Mouse (Mus musculus) skeletal muscle tissue, adult 2 months (tissue): ENCODE data around the gene Irf2.

Source experiments
- DNase-seq: peaks from one replicate; pipeline ENCODE4 v3.0.0-alpha.2; 2012; ENCODE audit warnings: low read depth, low spot score

Gene Irf2

DNA sequence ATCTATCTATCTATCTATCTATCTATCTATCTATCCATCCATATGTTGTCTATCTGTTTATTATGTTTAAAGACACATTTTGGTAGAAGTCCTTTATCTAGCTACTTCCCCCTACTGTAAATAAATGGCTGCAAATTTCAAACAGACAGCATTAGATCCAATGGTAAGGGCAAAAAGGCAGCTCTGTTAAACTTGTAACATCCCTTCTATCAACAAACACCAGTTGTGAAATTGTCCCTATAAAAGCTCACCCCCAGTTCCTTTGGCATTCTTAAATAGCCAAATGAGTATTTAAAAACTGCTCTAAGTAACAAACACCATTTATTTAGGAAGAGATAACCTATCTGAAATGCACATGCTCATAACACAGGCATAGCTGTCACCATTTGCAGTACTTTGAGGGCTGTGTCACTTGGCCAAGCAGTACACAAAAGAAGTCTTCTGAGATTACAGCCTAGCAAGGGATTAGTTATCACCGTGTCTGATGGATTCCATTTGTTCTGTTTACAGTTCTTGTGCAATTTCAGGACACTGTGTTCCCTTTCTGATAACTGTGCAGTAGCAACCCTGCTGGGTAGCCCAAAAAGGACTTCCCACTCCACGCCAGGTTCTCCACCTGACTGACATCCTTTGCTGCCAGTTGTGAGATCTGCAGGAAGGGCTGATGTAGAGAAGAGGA, 136.2 kb downstream of the Irf2 start:
- peak; percentile 57 for DNase-seq

DNA sequence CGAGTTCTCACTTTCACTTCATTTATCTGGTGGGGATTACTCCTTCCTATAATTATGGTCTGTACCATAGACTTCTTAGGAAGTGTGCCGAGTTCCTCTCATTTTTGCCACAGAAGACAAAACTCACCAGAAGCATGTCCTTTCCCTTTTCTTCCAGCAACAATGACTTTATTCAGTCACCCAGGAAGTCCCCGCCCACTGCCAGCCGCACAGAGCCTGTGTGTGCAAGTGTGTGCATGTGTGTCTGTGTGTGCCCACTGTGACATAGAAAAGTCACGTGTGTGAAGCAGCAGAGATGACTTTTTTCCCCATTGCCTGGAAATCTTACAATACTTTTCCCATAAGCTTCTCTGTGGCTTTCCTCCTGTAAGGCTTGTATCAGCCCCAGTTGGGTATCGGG, 141.8 kb downstream of the Irf2 start:
- DNase-seq: no peak

DNA sequence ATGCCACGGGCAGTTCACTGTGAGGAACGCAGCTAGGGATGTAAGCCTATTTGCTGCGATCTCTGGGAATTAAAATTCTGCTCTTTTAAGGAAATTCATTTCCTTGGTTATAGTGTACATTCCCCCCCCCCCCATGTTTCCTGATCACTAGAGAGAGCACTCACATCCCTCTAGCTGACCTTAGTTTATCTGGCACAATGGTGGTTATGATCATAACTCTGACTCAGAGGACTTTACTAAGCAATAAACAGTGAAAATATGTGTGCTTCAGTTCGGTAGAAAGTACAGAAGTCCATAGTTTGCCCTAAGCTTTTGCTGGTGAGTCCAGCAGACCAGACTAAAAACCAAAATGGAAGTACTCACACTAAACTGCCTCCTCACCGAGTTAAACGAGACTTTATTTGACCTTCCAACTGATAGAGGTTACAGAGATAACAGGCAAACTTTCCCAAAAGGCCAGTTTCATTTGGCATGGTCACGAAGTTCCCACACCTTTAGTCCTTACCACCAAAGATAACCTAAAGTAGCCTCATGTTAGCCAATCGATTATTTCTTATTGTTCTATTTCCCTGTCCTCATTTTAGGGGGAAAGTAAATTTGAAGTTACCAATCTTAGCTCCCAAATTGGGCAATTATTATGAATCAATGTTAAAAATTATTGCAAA, 142.4 kb downstream of the Irf2 start:
- DNase-seq: no peak

DNA sequence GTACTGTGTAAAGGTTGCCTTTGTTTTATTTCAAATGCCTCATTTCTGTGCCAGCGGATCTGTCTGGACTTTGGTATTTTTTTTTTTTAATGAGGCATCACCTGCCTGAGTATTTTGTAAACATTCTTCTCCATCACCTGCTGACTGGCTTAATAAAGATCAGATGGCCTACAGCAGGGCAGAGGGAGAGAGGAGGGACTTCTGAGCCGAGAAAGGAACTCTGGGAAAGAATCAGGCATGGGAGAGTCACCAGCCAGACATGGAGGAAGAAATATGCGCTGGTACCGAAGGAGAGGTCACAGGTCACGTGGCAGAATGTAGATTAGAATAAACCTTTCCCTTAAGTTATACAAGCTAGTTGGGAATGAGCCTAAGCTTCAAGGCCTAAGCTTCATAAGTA, 143.2 kb downstream of the Irf2 start:
- DNase-seq: no peak

DNA sequence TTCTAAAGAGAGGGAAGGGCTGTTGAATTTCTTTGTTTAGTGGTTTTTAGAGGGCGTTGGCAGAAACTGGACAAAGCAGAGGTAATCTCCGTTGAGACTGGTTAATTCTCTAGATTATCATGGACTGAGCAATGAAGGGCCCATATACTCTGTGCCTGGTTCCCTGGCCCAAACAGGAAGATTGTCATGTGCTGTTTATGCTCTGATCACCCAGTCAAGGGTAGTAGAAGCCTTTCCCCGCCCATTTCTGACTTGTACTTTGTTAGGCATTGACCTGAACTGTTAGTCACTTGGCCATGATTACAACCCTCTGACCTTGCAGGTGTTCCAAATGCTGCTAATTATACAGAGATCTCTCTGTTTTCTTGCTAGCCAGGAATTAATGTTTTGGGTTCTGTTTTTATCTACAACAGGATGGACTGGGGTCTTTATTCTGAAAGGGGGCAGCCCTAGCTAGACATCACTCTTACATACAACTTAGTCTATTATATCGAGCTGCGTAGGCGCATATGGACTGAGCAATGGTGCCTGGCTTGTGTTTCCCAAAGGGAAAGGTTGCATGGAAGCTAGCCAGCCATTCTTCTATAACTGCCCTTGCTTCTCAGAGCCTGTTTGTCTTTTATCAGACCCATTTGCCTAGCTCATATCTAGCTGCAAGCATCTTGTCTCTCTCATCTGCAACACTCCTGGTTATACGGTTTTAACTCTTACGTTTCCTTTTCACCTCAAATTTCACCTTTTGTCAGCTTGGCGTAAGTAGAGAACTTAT, 143.9 kb downstream of the Irf2 start:
- no peak for DNase-seq

DNA sequence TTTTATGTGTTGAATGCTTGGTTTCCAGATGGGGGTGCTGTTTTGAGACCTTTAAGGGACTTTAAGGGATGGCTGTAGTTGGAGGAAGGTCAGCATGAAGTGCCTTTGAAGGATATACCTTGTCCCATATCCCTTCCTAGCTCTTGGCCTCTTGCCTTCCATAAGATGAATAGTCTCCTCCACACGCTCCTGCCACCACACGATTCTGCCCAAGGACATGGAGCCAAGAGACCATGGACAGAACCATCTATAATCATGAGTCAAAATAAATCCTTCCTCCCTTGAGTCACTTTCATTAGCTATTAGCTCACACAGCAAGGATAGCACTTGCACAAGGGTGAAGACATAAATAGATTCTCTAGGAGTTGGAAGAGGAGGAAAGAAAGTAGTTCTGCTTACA, 146.3 kb downstream of the Irf2 start:
- no peak for DNase-seq

DNA sequence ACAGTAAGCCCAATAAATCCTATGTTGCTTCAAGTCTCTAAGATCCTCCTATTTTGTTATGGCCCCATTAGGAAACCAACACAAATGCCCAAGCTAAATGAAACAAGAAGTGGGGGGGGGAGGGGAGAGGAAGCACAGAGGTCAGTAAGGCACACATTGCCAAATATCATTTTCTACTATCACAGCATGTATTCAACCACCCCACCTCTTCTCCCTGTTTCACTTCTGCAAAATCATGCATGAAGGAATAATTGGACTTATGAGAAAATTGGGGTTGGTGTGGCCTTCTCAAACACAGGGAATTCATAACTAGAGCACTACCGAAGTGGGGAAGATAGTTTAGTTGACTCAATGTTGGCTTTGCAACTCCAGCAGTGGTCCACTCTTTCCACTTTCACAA, 146.7 kb downstream of the Irf2 start:
- peak; percentile 43 for DNase-seq

DNA sequence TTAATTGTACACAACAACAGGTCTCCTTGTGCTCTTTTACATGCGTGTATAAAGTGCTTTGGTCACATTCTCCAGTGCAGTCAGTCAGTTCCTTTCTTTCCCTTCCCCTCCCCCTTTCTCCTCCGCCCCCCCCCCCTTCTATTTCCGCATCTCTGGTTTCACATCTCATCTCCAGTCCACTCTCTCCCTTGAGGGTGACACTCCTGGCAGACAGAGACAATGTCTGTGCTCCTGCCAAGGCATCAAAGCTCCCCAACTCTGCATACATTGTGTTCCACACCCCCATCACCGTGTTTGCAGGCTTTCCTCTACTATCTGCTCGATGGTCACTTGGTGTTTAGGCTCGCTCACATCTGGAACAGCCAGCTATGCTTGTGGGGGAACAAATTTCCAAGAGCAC, 147.9 kb downstream of the Irf2 start:
- DNase-seq: peak; percentile 19

DNA sequence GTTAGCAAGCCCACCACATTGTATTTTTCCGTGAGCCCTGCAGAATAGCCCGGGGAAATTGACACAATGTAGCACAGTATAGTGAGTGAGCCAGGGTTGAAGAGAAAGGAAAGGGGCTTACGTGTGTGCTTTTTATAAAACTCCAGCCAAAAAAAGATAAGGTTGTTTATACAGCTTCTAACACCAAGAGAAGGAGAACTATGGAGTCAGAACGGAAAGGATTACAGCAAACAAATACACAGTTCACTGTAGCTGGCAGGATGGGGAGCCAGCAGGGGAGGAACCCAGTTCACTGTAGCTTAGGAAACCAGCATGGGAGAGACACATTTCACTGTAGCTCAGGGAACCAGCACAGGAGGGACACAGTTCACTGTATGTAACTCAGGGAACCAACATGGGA, 149.0 kb downstream of the Irf2 start:
- DNase-seq: no peak

DNA sequence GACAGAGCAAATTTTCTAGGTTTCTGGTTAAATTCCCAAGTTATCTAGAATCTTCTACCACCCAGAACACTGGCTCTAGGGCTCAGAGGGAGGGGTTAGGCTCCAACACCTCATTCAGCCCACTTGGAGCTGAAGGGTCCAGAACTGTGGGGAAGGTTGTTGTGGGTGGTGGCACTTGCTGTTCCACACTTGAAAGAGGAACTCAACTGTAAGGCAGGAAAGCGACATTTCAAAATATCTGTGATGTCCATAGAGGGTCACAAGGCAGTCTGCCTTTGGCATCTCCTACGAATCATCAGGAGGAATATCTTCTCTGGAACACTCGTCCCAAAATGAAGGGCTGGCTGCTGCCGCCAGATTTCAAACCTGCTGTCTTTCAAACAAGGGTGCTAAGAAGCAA, 150.7 kb downstream of the Irf2 start:
- peak; percentile 20 for DNase-seq

DNA sequence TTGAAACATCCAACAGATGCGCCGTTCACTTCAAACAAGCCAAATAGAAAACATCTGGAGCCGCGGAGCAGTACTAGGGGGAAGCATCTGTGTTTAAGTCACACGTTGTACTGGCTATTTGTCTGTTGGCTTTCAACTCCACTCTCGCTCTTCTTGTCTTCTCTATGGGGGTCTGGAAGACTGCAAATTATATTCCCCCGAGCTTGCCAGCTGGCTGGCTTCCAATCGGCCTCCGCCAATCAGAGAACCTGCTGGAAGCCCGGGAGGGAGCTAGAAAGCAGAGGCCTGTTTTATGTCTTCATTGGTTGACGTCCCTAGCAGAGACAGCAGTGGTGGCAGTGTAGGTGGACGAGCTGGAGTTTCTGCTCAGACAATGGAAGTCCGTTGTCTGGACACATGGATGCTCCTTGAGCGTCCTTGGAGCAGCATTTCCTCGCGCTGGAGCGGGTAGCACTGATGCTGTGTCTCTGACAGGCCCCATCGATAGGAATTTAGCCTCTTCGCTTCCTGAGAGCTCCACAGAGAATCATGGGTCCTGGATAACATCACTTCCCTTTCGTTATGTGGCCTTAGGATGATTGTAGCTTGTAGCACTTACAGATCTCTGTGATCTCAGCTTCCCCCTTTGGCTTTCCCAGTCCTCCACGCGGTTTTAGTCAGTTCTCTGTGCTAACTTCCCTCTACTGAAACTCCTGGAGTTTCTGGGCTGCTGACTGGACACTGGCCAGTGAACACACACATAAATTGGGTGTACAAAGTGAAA, 153.2 kb downstream of the Irf2 start:
- peak; percentile 48 for DNase-seq

DNA sequence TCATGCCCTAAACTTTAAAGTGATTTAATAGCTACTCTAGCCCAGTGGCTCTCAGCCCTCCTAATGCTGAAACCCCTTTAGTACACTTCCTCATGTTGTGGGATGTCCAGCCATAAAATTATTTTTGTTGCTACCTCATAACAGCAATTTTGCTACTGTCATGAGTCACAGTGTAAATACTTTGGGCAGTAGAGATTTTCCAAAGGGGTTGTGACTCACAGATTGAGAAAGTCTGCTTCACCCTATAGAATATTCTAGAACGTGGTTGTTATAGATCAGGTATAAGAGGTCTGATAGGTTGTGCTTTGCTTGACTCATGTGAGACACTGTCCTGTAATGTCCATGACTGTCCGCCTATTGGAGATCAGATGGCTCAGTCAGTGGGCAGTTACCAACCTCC, 154.9 kb downstream of the Irf2 start:
- no peak for DNase-seq

DNA sequence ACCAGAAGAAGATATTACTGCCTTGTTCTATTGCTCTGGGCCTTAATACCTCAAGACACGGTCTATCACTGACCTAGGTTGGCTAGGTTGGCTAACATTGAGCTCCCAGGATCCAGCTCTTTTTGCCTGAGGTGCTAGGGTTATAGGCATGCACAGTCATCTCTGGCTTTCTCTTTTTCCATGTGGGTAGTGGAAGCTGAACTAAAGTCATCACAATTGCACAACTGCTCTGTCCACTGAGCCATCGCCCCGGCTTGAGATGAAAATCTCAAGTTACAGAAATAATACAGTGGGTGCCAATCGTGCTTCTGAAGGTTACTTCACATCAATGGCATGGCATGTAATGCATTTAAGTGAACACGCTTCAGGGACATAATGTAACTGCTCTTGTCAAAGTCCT, 156.5 kb downstream of the Irf2 start:
- DNase-seq: no peak

DNA sequence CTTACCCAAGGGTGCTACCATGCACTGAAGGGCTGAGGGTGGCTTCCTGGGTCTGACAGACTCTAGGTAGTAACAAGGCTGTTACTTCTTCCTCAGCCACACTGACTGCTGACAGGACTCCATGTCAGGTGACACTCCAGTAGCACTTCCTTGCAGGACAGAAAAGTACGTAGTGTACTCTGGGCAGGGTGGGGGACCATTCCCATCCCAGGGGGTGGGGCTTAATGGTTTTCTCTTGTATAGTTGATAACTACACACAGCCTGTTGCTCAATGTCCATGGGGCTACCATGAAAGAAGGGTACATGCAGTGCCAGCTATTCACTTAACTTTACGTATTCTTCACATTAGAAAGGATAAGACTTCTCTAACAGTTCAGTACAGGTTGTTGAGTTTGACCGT, 157.2 kb downstream of the Irf2 start:
- DNase-seq: no peak
